Mouse (Mus musculus): ENCODE measurements at regions not wholly inside any gene's neighbourhood (a gene's known extent, or its start where the extent isn't known, plus 50 kb on each side); places are given as distances from the start of the nearest gene placed in this dataset.

- Histone ChIP-seq H3K9ac (ENCODE audit: low read depth, low read length, severe bottlenecking) (no peak overlapping the region), H3K36me3 (ENCODE audit: control insufficient read depth, insufficient read depth, low read length) (no peaks in the 10 kb centered on the region), H3K4me3 (replicated peaks; ENCODE audit: low read length) (no peak overlapping the region), H3K9me3 (ENCODE audit: control insufficient read depth, low read length) (no peaks in the 10 kb centered on the region), H3K4me2 (replicated peaks; ENCODE audit: low read depth, low read length, severe bottlenecking) (no peak overlapping the region), H3K27me3 (ENCODE audit: control insufficient read depth, insufficient read depth, low read length) (no peaks in the 10 kb centered on the region), H3K27ac (replicated peaks; ENCODE audit: low read depth, low read length) (no peak overlapping the region), H3K4me1 (ENCODE audit: control insufficient read depth, insufficient read depth, low read length) (no peaks in the 10 kb centered on the region)
- ATAC-seq (ENCODE audit: low FRiP score, low read depth) (no peak), DNase-seq (ENCODE audit: low spot score) (no peak)
- no peak for TF ChIP-seq POLR2A (IDR thresholded peaks at IDR 0.05; ENCODE audit: borderline replicate concordance, extremely low read depth, insufficient read depth, insufficient read length)
Observed at GRCm38 (mm10) chr1:96423481-96423880, 448.5 kb downstream of the Slco4c1 start.

GRCm38 (mm10) chr1:96410837-96411612 is 460.9 kb downstream of the Slco4c1 start:
- no peaks in the 10 kb centered on the region for H3K36me3 ChIP-seq (ENCODE audit: control insufficient read depth, insufficient read depth, low read length)
- H3K4me3 ChIP-seq (replicated peaks; ENCODE audit: low read length): no peak overlapping the region
- H3K9ac ChIP-seq (ENCODE audit: low read depth, low read length, severe bottlenecking): no peak overlapping the region
- H3K4me2 ChIP-seq (replicated peaks; ENCODE audit: low read depth, low read length, severe bottlenecking): no peak overlapping the region
- TF ChIP-seq POLR2A (IDR thresholded peaks at IDR 0.05; ENCODE audit: borderline replicate concordance, extremely low read depth, insufficient read depth, insufficient read length): no peak
- H3K27ac ChIP-seq (replicated peaks; ENCODE audit: low read depth, low read length): no peak overlapping the region
- ATAC-seq (ENCODE audit: low FRiP score, low read depth) (no peak), DNase-seq (ENCODE audit: low spot score) (no peak)
- no peaks in the 10 kb centered on the region for H3K4me1 ChIP-seq (ENCODE audit: control insufficient read depth, insufficient read depth, low read length)
- H3K9me3 ChIP-seq (ENCODE audit: control insufficient read depth, low read length): no peaks in the 10 kb centered on the region
- WGBS: 87% methylated on average over 4 of the region's 4 CpGs
- H3K27me3 ChIP-seq (ENCODE audit: control insufficient read depth, insufficient read depth, low read length): no peaks in the 10 kb centered on the region

GRCm38 (mm10) chr1:96397982-96398381 is 474.0 kb downstream of the Slco4c1 start:
- Histone ChIP-seq H3K4me3 (replicated peaks; ENCODE audit: low read length) (no peak overlapping the region), H3K9ac (ENCODE audit: low read depth, low read length, severe bottlenecking) (no peak overlapping the region), H3K27ac (replicated peaks; ENCODE audit: low read depth, low read length) (no peak overlapping the region), H3K9me3 (ENCODE audit: control insufficient read depth, low read length) (no peaks in the 10 kb centered on the region), H3K4me2 (replicated peaks; ENCODE audit: low read depth, low read length, severe bottlenecking) (no peak overlapping the region), H3K36me3 (ENCODE audit: control insufficient read depth, insufficient read depth, low read length) (no peaks in the 10 kb centered on the region), H3K27me3 (ENCODE audit: control insufficient read depth, insufficient read depth, low read length) (no peaks in the 10 kb centered on the region), H3K4me1 (ENCODE audit: control insufficient read depth, insufficient read depth, low read length) (no peaks in the 10 kb centered on the region)
- DNase-seq (ENCODE audit: low spot score): no peak
- no peak for ATAC-seq (ENCODE audit: low FRiP score, low read depth)
- 59% methylated on average over 4 of the region's 4 CpGs for WGBS
- no peak for TF ChIP-seq POLR2A (IDR thresholded peaks at IDR 0.05; ENCODE audit: borderline replicate concordance, extremely low read depth, insufficient read depth, insufficient read length)

GRCm38 (mm10) chr1:96388417-96388816 is 483.6 kb downstream of the Slco4c1 start:
- DNase-seq (ENCODE audit: low spot score) (no peak), ATAC-seq (ENCODE audit: low FRiP score, low read depth) (no peak)
- Histone ChIP-seq H3K4me1 (ENCODE audit: control insufficient read depth, insufficient read depth, low read length) (no peaks in the 10 kb centered on the region), H3K36me3 (ENCODE audit: control insufficient read depth, insufficient read depth, low read length) (no peaks in the 10 kb centered on the region), H3K27me3 (ENCODE audit: control insufficient read depth, insufficient read depth, low read length) (no peaks in the 10 kb centered on the region), H3K9me3 (ENCODE audit: control insufficient read depth, low read length) (no peaks in the 10 kb centered on the region), H3K4me3 (replicated peaks; ENCODE audit: low read length) (no peak overlapping the region), H3K27ac (replicated peaks; ENCODE audit: low read depth, low read length) (no peak overlapping the region), H3K4me2 (replicated peaks; ENCODE audit: low read depth, low read length, severe bottlenecking) (no peak overlapping the region), H3K9ac (ENCODE audit: low read depth, low read length, severe bottlenecking) (no peak overlapping the region)
- 86% methylated on average over 5 of the region's 5 CpGs for WGBS
- TF ChIP-seq POLR2A (IDR thresholded peaks at IDR 0.05; ENCODE audit: borderline replicate concordance, extremely low read depth, insufficient read depth, insufficient read length): no peak

GRCm38 (mm10) chr1:96385916-96386315 is 486.1 kb downstream of the Slco4c1 start:
- TF ChIP-seq POLR2A (IDR thresholded peaks at IDR 0.05; ENCODE audit: borderline replicate concordance, extremely low read depth, insufficient read depth, insufficient read length): no peak
- 92% methylated on average over 1 of the region's 1 CpGs for WGBS
- Histone ChIP-seq H3K4me1 (ENCODE audit: control insufficient read depth, insufficient read depth, low read length) (no peaks in the 10 kb centered on the region), H3K36me3 (ENCODE audit: control insufficient read depth, insufficient read depth, low read length) (no peaks in the 10 kb centered on the region), H3K9me3 (ENCODE audit: control insufficient read depth, low read length) (no peaks in the 10 kb centered on the region), H3K9ac (ENCODE audit: low read depth, low read length, severe bottlenecking) (no peak overlapping the region), H3K4me2 (replicated peaks; ENCODE audit: low read depth, low read length, severe bottlenecking) (no peak overlapping the region), H3K4me3 (replicated peaks; ENCODE audit: low read length) (no peak overlapping the region), H3K27ac (replicated peaks; ENCODE audit: low read depth, low read length) (no peak overlapping the region), H3K27me3 (ENCODE audit: control insufficient read depth, insufficient read depth, low read length) (no peaks in the 10 kb centered on the region)
- DNase-seq (ENCODE audit: low spot score) (no peak), ATAC-seq (ENCODE audit: low FRiP score, low read depth) (no peak)
